22 mouse cellular contexts compared by ENCODE assay signal in genomic region chr6:29840008-29840407, GRCm38 (mm10).
DNase-seq lines count a peak whose midpoint lies in the region; ATAC-seq and TF ChIP-seq lines count a peak whose summit lies in the region.
"Had no signal": no experiment of that assay in that cellular context is flagged by ENCODE, and none has a peak within 500 bp of the region (broad histone marks: within the 10 kb centered on the region; RNA-seq: fewer than 3 reads in every experiment).

No protein-coding gene starts in this region.

- no peak for DNase-seq in forebrain, postnatal 0 days
- DNase-seq in forebrain, embryonic 14.5 days (ENCODE audit: low spot score) = no peak
- peak; percentile 61 for DNase-seq in heart, adult 11 months
- DNase-seq in heart, postnatal 14 days = no peak
- DNase-seq in A20 (ENCODE audit: low read depth, low spot score) = peak; percentile 41
- DNase-seq in right cerebral cortex, adult 2 months (ENCODE audit: low spot score in 2 of 2) = no peak
- DNase-seq: adrenal gland, adult 2 months; adrenal gland, adult 8-10 months; adrenal gland, postnatal 10 days; adrenal gland, postnatal 14 days; adrenal gland, postnatal 25 days; adrenal gland, postnatal 36 days; B cell, adult 2 months; cerebellum, adult 11 months; cerebellum, adult 11-12 months; cerebellum, adult 18-20 months; cerebellum, adult 2 months had no signal

- H3K27ac ChIP-seq in forebrain, postnatal 0 days (ENCODE audit: low read depth, low read length) = no peak overlapping the region
- H3K27ac ChIP-seq in forebrain, embryonic 14.5 days (ENCODE audit: low read depth, low read length) = no peak overlapping the region

- WGBS in forebrain, postnatal 0 days = 90% methylated on average over 1 of the region's 1 CpGs
- WGBS in forebrain, embryonic 14.5 days = 93% methylated on average over 1 of the region's 1 CpGs

- ATAC-seq in forebrain, postnatal 0 days = peak; percentile 53; the same call in 1 of the 2 replicates
- ATAC-seq in forebrain, embryonic 14.5 days = no peak
- ATAC-seq: activated CD4-positive, CD25-positive, alpha-beta regulatory T cell, adult 4 months; CD4-positive, CD25-positive, alpha-beta regulatory T cell, adult 4 months; Patski had no signal

- H3K9me3 ChIP-seq in forebrain, postnatal 0 days (ENCODE audit: low read length) = no peaks in the 10 kb centered on the region
- H3K9me3 ChIP-seq in forebrain, embryonic 14.5 days (replicated peaks; ENCODE audit: control insufficient read depth, low read length) = no peaks in the 10 kb centered on the region
- H3K9me3 ChIP-seq: G1E had no signal

- no peaks in the 10 kb centered on the region for H3K36me3 ChIP-seq in forebrain, postnatal 0 days (ENCODE audit: insufficient read depth)
- no peaks in the 10 kb centered on the region for H3K36me3 ChIP-seq in forebrain, embryonic 14.5 days (ENCODE audit: control insufficient read depth, insufficient read depth, low read length)

- no peak for TF ChIP-seq CTCF in forebrain, postnatal 0 days (IDR thresholded peaks at IDR 0.05; ENCODE audit: low read depth)

- no peak overlapping the region for H3K4me2 ChIP-seq in forebrain, postnatal 0 days (ENCODE audit: low read depth)
- no peak overlapping the region for H3K4me2 ChIP-seq in forebrain, embryonic 14.5 days (ENCODE audit: low read length)

- intact Hi-C loops in heart, postnatal 14 days (cut with DNase I) = no loop called here

- no peak overlapping the region for H3K4me3 ChIP-seq in forebrain, postnatal 0 days (ENCODE audit: low read depth, low read length)
- no peak overlapping the region for H3K4me3 ChIP-seq in forebrain, embryonic 14.5 days (ENCODE audit: low read depth, low read length)

- no peaks in the 10 kb centered on the region for H3K4me1 ChIP-seq in forebrain, postnatal 0 days (ENCODE audit: insufficient read depth)
- no peaks in the 10 kb centered on the region for H3K4me1 ChIP-seq in forebrain, embryonic 14.5 days (ENCODE audit: control insufficient read depth, insufficient read depth, low read length)

- H3K27me3 ChIP-seq in forebrain, postnatal 0 days (ENCODE audit: insufficient read depth, low read length) = no peaks in the 10 kb centered on the region
- no peaks in the 10 kb centered on the region for H3K27me3 ChIP-seq in forebrain, embryonic 14.5 days (replicated peaks; ENCODE audit: control insufficient read depth, insufficient read depth, low read length)
- H3K27me3 ChIP-seq: CH12.LX, Patski had no signal

- H3K9ac ChIP-seq in forebrain, postnatal 0 days = no peak overlapping the region
- H3K9ac ChIP-seq in forebrain, embryonic 14.5 days (ENCODE audit: low read length) = no peak overlapping the region

Comparison
In these comparisons a context has a peak if more than half of its experiments do, and no peak if none do; other contexts are left out.
1. DNase-seq: peak in heart, adult 11 months (single experiment) and A20 (single experiment); none in forebrain, postnatal 0 days (single experiment), forebrain, embryonic 14.5 days (single experiment), heart, postnatal 14 days (0 of 2) and right cerebral cortex, adult 2 months (0 of 2).